Comparison of ENCODE assay signal across 22 mouse cellular contexts in genomic region chr11:117242339-117243084, GRCm38 (mm10). TPM values are rescaled to one million over a fixed set of nuclear protein-coding genes. Genes with fewer than 3 reads are reported as not detected.
DNase-seq lines count a peak whose midpoint lies in the region; ATAC-seq and TF ChIP-seq lines count a peak whose summit lies in the region.
"Had no signal": no experiment of that assay in that cellular context is flagged by ENCODE, and none has a peak within 500 bp of the region (broad histone marks: within the 10 kb centered on the region; RNA-seq: fewer than 3 reads in every experiment).

No protein-coding gene starts in this region.

- no peaks in the 10 kb centered on the region for H3K9me3 ChIP-seq in heart, embryonic 12.5 days (replicated peaks)
- no peaks in the 10 kb centered on the region for H3K9me3 ChIP-seq in MEL (replicated peaks; ENCODE audit: insufficient read depth, low read length)
- H3K9me3 ChIP-seq in intestine, postnatal 0 days (ENCODE audit: control insufficient read depth), result no peaks in the 10 kb centered on the region
- H3K9me3 ChIP-seq: forebrain, embryonic 15.5 days; limb, embryonic 15.5 days; megakaryocyte, embryonic 14.5 days had no signal

- 68% methylated on average over 10 of the region's 10 CpGs for WGBS in heart, embryonic 12.5 days
- 57% methylated on average over 10 of the region's 10 CpGs for WGBS in intestine, postnatal 0 days

- no peak overlapping the region for H3K4me3 ChIP-seq in heart, embryonic 12.5 days
- peak overlapping the region; percentile 6 to 33; a peak in 3 of 4 replicates for H3K4me3 ChIP-seq in MEL (ENCODE audit: control insufficient read depth in 1 of 2, insufficient read depth in 1 of 2, low read depth in 2 of 2, low read length in 2 of 2)
- no peak overlapping the region for H3K4me3 ChIP-seq in intestine, postnatal 0 days (ENCODE audit: low read depth, low read length)
- H3K4me3 ChIP-seq: forebrain, embryonic 15.5 days; heart, adult 2 months; limb, embryonic 15.5 days had no signal

- no peak overlapping the region for H3K9ac ChIP-seq in heart, embryonic 12.5 days
- H3K9ac ChIP-seq in MEL (ENCODE audit: control insufficient read depth, low read depth, low read length, poor library complexity, severe bottlenecking), result peak overlapping the region; percentile 57
- no peak overlapping the region for H3K9ac ChIP-seq in intestine, postnatal 0 days (ENCODE audit: low read depth, low read length)
- H3K9ac ChIP-seq: forebrain, embryonic 15.5 days; hindbrain, embryonic 14.5 days; limb, embryonic 15.5 days; lung, embryonic 14.5 days had no signal

- TF ChIP-seq POLR2A in MEL (IDR thresholded peaks at IDR 0.05; ENCODE audit: control insufficient read depth in 1 of 2, insufficient read depth in 1 of 2, low read depth in 1 of 2, low read length in 2 of 2, poor library complexity in 1 of 2), result peak in 1 of 2 experiments; percentile 38; a peak in 1 of 4 replicates

- TF ChIP-seq CTCF in MEL (IDR thresholded peaks at IDR 0.05 in 2 of 3, conservative IDR thresholded peaks at IDR 0.05 in 1 of 3; ENCODE audit: control insufficient read depth in 1 of 3, insufficient read depth in 1 of 3, low read depth in 2 of 3, low read length in 3 of 3, poor library complexity in 1 of 3, severe bottlenecking in 1 of 3), result no peak
- TF ChIP-seq CTCF in intestine, postnatal 0 days (IDR thresholded peaks at IDR 0.05; ENCODE audit: low read depth), result no peak

- intact Hi-C loops in heart, postnatal 14 days (cut with DNase I), result no loop called here

- H3K36me3 ChIP-seq in heart, embryonic 12.5 days, result no peaks in the 10 kb centered on the region
- peaks cover 0 to 27% of the 10 kb centered on the region in 2 experiments; a peak in 2 of 4 replicates for H3K36me3 ChIP-seq in MEL (ENCODE audit: control insufficient read depth in 1 of 2, insufficient read depth in 2 of 2, low read length in 2 of 2)
- H3K36me3 ChIP-seq in intestine, postnatal 0 days (ENCODE audit: control insufficient read depth, insufficient read depth), result peaks cover 4% of the 10 kb centered on the region; the same call in 1 of the 2 replicates
- H3K36me3 ChIP-seq: forebrain, embryonic 15.5 days had no signal

- no peak overlapping the region for H3K27ac ChIP-seq in heart, embryonic 12.5 days (ENCODE audit: poor library complexity, severe bottlenecking)
- peak overlapping the region; percentile 96 for H3K27ac ChIP-seq in MEL (ENCODE audit: control insufficient read depth, low read depth, low read length)
- peak overlapping the region; percentile 23; the same call in 1 of the 2 replicates for H3K27ac ChIP-seq in intestine, postnatal 0 days (ENCODE audit: low read depth, low read length)
- H3K27ac ChIP-seq: forebrain, embryonic 15.5 days; heart, adult 2 months; hindbrain, embryonic 14.5 days; limb, embryonic 15.5 days; stomach, postnatal 0 days had no signal

- DNase-seq in heart, postnatal 14 days, result no peak
- DNase-seq in 416B (ENCODE audit: low read depth), result peak; percentile 95
- DNase-seq in MEL (ENCODE audit: low read depth, low spot score), result peak; percentile 80
- no peak for DNase-seq in thymus, postnatal 10 days (ENCODE audit: low spot score in 2 of 2)
- no peak for DNase-seq in cerebellum, postnatal 14 days
- DNase-seq: adrenal gland, adult 2 months; cerebellum, postnatal 10 days; heart, adult 2 months; heart, postnatal 10 days; kidney, adult 2 months; kidney, postnatal 14 days; lung, embryonic 14.5 days; spleen, adult 18-20 months; thymus, postnatal 36 days had no signal

- no peaks in the 10 kb centered on the region for H3K79me2 ChIP-seq in MEL (ENCODE audit: control insufficient read depth, insufficient read depth, low read length, poor library complexity)

- no peak overlapping the region for H3K4me2 ChIP-seq in heart, embryonic 12.5 days
- no peak overlapping the region for H3K4me2 ChIP-seq in intestine, postnatal 0 days (replicated peaks; ENCODE audit: low read depth)
- H3K4me2 ChIP-seq: forebrain, embryonic 15.5 days; hindbrain, embryonic 14.5 days; limb, embryonic 15.5 days; lung, embryonic 14.5 days had no signal

- no peaks in the 10 kb centered on the region for H3K27me3 ChIP-seq in heart, embryonic 12.5 days (replicated peaks)
- H3K27me3 ChIP-seq in MEL (ENCODE audit: control insufficient read depth in 1 of 2, insufficient read depth in 2 of 2, low read length in 2 of 2), result no peaks in the 10 kb centered on the region
- no peaks in the 10 kb centered on the region for H3K27me3 ChIP-seq in intestine, postnatal 0 days (replicated peaks; ENCODE audit: control insufficient read depth, insufficient read depth, low read length)
- H3K27me3 ChIP-seq: forebrain, embryonic 15.5 days; limb, embryonic 15.5 days had no signal

- no peak for TF ChIP-seq RAD21 in MEL (IDR thresholded peaks at IDR 0.05; ENCODE audit: low read depth, low read length)

- peak; percentile 98 to 99 for TF ChIP-seq EP300 in MEL (IDR thresholded peaks at IDR 0.05; ENCODE audit: low read depth in 1 of 2, low read length in 2 of 2)

- 0 out of 2 replicates have a peak, but pooled peaks have one; percentile 20 for ATAC-seq in heart, embryonic 12.5 days (ENCODE audit: insufficient number of reproducible peaks, low FRiP score)
- peak; percentile 39 for ATAC-seq in intestine, postnatal 0 days
- ATAC-seq: forebrain, embryonic 15.5 days; midbrain, embryonic 16.5 days had no signal

- H3K4me1 ChIP-seq in heart, embryonic 12.5 days (replicated peaks), result peaks cover 49% of the 10 kb centered on the region
- H3K4me1 ChIP-seq in MEL (ENCODE audit: control insufficient read depth in 1 of 2, insufficient read depth in 2 of 2, low read length in 2 of 2), result peaks cover 17 to 43% of the 10 kb centered on the region in 2 experiments
- no peaks in the 10 kb centered on the region for H3K4me1 ChIP-seq in intestine, postnatal 0 days (replicated peaks; ENCODE audit: control insufficient read depth, insufficient read depth, low read length)

TF ChIP-seq in MEL, 35 proteins besides CTCF, POLR2A, EP300 and RAD21 (continues in another document):
- no peak for TF ChIP-seq CHD2 (IDR thresholded peaks at IDR 0.05; ENCODE audit: low read length)
- no peak for TF ChIP-seq ZC3H11A (IDR thresholded peaks at IDR 0.05; ENCODE audit: low read depth, low read length)
- no peak for TF ChIP-seq USF2 (IDR thresholded peaks at IDR 0.05; ENCODE audit: borderline replicate concordance in 1 of 2, insufficient read depth in 1 of 2, low read depth in 1 of 2, low read length in 2 of 2)
- no peak for TF ChIP-seq POLR2AphosphoS2 (IDR thresholded peaks at IDR 0.05; ENCODE audit: low read length)
- TF ChIP-seq TBP (IDR thresholded peaks at IDR 0.05; ENCODE audit: low read depth, low read length), result peak; percentile 75; the same call in 1 of the 2 replicates
- 0 out of 2 replicates have a peak, but pooled peaks have one; percentile 51 for TF ChIP-seq MAZ (IDR thresholded peaks at IDR 0.05; ENCODE audit: low read depth, low read length)
- TF ChIP-seq MEF2A (IDR thresholded peaks at IDR 0.05; ENCODE audit: extremely low read depth, insufficient replicate concordance, low read depth, low read length, poor library complexity, severe bottlenecking), result no peak
- no peak for TF ChIP-seq E2F4 (IDR thresholded peaks at IDR 0.05; ENCODE audit: borderline replicate concordance, low read depth, low read length)
- TF ChIP-seq BHLHE40 (IDR thresholded peaks at IDR 0.05; ENCODE audit: borderline replicate concordance, low read depth, low read length), result peak; percentile 65
- peak; percentile 96 for TF ChIP-seq RCOR1 (IDR thresholded peaks at IDR 0.05; ENCODE audit: low read depth, low read length)
- TF ChIP-seq HCFC1 (IDR thresholded peaks at IDR 0.05; ENCODE audit: low read depth, low read length), result peak; percentile 58
- TF ChIP-seq NRF1 (IDR thresholded peaks at IDR 0.05; ENCODE audit: insufficient read depth, low read depth, low read length, poor library complexity, severe bottlenecking), result no peak
- TF ChIP-seq POLR2AphosphoS5 (IDR thresholded peaks at IDR 0.05; ENCODE audit: borderline replicate concordance, low read depth, low read length), result no peak
- TF ChIP-seq SMC3 (IDR thresholded peaks at IDR 0.05; ENCODE audit: low read depth, low read length), result no peak
- TF ChIP-seq CHD1 (IDR thresholded peaks at IDR 0.05; ENCODE audit: low read depth, low read length), result peak; percentile 77; the same call in 1 of the 2 replicates
- no peak; the same call in 1 of the 2 replicates for TF ChIP-seq KAT2A (conservative IDR thresholded peaks at IDR 0.05; ENCODE audit: low read depth, low read length)
- TF ChIP-seq TCF12 (IDR thresholded peaks at IDR 0.05; ENCODE audit: low read depth, low read length), result peak; percentile 94
- TF ChIP-seq ZMIZ1 (IDR thresholded peaks at IDR 0.05; ENCODE audit: low read depth, low read length), result peak; percentile 92
- TF ChIP-seq MAX (IDR thresholded peaks at IDR 0.05; ENCODE audit: low read length), result peak; percentile 64
- peak; percentile 72 for TF ChIP-seq MXI1 (IDR thresholded peaks at IDR 0.05; ENCODE audit: low read depth, low read length)
- 0 out of 2 replicates have a peak, but pooled peaks have one; percentile 64 for TF ChIP-seq ELF1 (IDR thresholded peaks at IDR 0.05; ENCODE audit: low read depth, low read length)
- no peak for TF ChIP-seq UBTF (IDR thresholded peaks at IDR 0.05; ENCODE audit: borderline replicate concordance, insufficient read depth, low read depth, low read length)
- peak; percentile 86 for TF ChIP-seq MYB (IDR thresholded peaks at IDR 0.05; ENCODE audit: low read depth, low read length)
- TF ChIP-seq MAFK (IDR thresholded peaks at IDR 0.05; ENCODE audit: borderline replicate concordance, low read depth, low read length), result no peak; the same call in 1 of the 2 replicates
- TF ChIP-seq USF1 (IDR thresholded peaks at IDR 0.05; ENCODE audit: low read depth, low read length), result no peak
- peak; percentile 53 for TF ChIP-seq NELFE (IDR thresholded peaks at IDR 0.05; ENCODE audit: low read depth, low read length)
- peak; percentile 21; the same call in 1 of the 2 replicates for TF ChIP-seq TAL1 (IDR thresholded peaks at IDR 0.05; ENCODE audit: low read length)
- peak; percentile 52; the same call in 1 of the 2 replicates for TF ChIP-seq JUND (IDR thresholded peaks at IDR 0.05; ENCODE audit: low read depth, low read length)
- TF ChIP-seq GATA1 (IDR thresholded peaks at IDR 0.05; ENCODE audit: low read depth, low read length), result peak; percentile 99
- TF ChIP-seq SIN3A (IDR thresholded peaks at IDR 0.05; ENCODE audit: low read length), result peak; percentile 91

RNA-seq across cellular contexts. Expression of gene Sept9, which starts 43.1 kb away (rescaled TPM):
- 102 and 103 TPM in 2 replicates for polyA plus RNA-seq in heart, embryonic 12.5 days (2016; fragmentation: Nextera tagmentation; extraction: Ambion mirVana)
- total RNA-seq in heart, postnatal 14 days (2021), result 10 to 100 TPM; 44.6 to 45.7 TPM
- total RNA-seq in MEL (2012; rRNA removed), result 163 and 205 TPM in 2 replicates
- 100 to 1,000 TPM in 1 of 2 experiments, 10 to 100 TPM in 1; 49.7 to 196 TPM for polyA plus RNA-seq in MEL (2012; ENCODE audit: insufficient read depth in 1 of 2, insufficient read length in 2 of 2, low read depth in 1 of 2, low replicate concordance in 2 of 2, missing spikeins in 1 of 2)
- 74.5 and 81.5 TPM in 2 replicates for polyA plus RNA-seq in intestine, postnatal 0 days (2015; fragmentation: Nextera tagmentation; extraction: Ambion mirVana)

Comparison
In these comparisons a context has a peak if more than half of its experiments do, and no peak if none do; other contexts are left out.
1. H3K4me3 ChIP-seq: peak in MEL (2 of 2); none in heart, embryonic 12.5 days (single experiment) and intestine, postnatal 0 days (single experiment).
2. DNase-seq: peak in 416B (single experiment) and MEL (single experiment); none in heart, postnatal 14 days (0 of 2), thymus, postnatal 10 days (0 of 2) and cerebellum, postnatal 14 days (0 of 2).